Mouse (Mus musculus) heart, postnatal 0 days (tissue): ENCODE measurements around the gene Rpl28.
"Not testable (repeated sequence)": the region's sequence is repeated elsewhere in the genome, so short reads cannot be mapped to it uniquely, and the experiment has no call there.

ENCODE experiments used
- CTCF ChIP-seq: IDR thresholded peaks from 2 replicates; pipeline ENCODE4 v1.5.1; 2016; ENCODE audit warnings: antibody characterized with exemption, control low read depth, low read depth
- EP300 ChIP-seq: IDR thresholded peaks from 2 replicates; pipeline ENCODE4 v1.6.1; 2016; ENCODE audit warnings: antibody characterized with exemption, low read depth

DNA sequence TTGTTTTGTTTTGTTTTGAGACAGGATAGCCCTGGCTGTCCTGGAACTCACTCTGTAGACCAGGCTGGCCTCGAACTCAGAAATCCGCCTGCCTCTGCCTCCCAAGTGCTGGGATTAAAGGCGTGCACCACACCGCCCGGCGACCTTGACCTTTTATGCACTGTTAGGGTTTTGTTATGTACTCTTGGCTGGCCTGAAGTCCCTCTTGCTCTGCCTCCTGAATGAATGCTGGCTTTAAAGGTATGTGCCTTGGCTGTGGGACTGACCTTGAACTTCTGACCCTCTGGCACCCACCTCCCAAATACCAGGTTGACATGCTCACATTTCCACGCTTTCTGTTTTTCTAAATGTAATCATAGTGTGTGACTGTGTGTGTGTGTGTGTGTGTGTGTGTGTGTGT lies 28.3 kb downstream of the Rpl28 start:
- not testable (repeated sequence) for TF ChIP-seq CTCF, EP300
